Mouse (Mus musculus): Measurements from ENCODE around the gene Ckb.

GRCm38 (mm10) chr12:111663228-111664143 is 8.7 kb downstream of the Ckb start:
- no peak for TF ChIP-seq E2F4 (IDR thresholded peaks at IDR 0.05; ENCODE audit: insufficient replicate concordance, low read depth, low read length)
- TF ChIP-seq POLR2A (IDR thresholded peaks at IDR 0.05; ENCODE audit: low read depth, low read length) = no peak

Data from CH12.LX (cell line).